13 mouse cellular contexts compared by ENCODE assay signal in genomic region chr10:23165089-23165642, GRCm38 (mm10).
"Had no signal": no experiment of that assay in that cellular context is flagged by ENCODE, and none has a peak within 500 bp of the region (broad histone marks: within the 10 kb centered on the region; RNA-seq: fewer than 3 reads in every experiment).

No protein-coding gene starts in this region.

- H3K4me2 ChIP-seq: limb, embryonic 15.5 days; liver, embryonic 12.5 days; lung, embryonic 14.5 days; midbrain, embryonic 11.5 days had no signal

- H3K4me3 ChIP-seq: layer of hippocampus, adult 2 months; left cerebral cortex, adult 2 months; limb, embryonic 15.5 days; liver, embryonic 12.5 days had no signal

- H3K9ac ChIP-seq: limb, embryonic 15.5 days; liver, embryonic 12.5 days; lung, embryonic 14.5 days had no signal

- DNase-seq: kidney, postnatal 10 days; kidney, postnatal 4 days; lung, embryonic 14.5 days; lung, postnatal 10 days; lung, postnatal 4 days; right cerebral cortex, adult 18-20 months; right cerebral cortex, postnatal 25 days; thymus, postnatal 36 days had no signal

- H3K4me1 ChIP-seq: limb, embryonic 15.5 days; liver, embryonic 12.5 days had no signal

- H3K27me3 ChIP-seq: limb, embryonic 15.5 days; liver, embryonic 12.5 days had no signal

- H3K9me3 ChIP-seq: limb, embryonic 15.5 days; liver, embryonic 12.5 days had no signal

- H3K27ac ChIP-seq: layer of hippocampus, adult 2 months; left cerebral cortex, adult 2 months; limb, embryonic 15.5 days; liver, embryonic 12.5 days had no signal

- H3K36me3 ChIP-seq: limb, embryonic 15.5 days; liver, embryonic 12.5 days had no signal

- ATAC-seq: liver, embryonic 12.5 days had no signal
